Mouse (Mus musculus) C3H10T1/2 (cell line): ENCODE measurements around the gene Utp18. TPM values are rescaled to one million over a fixed set of nuclear protein-coding genes. Genes with fewer than 3 reads are reported as not detected.

ENCODE experiments used
- polyA plus RNA-seq, 2 experiments: library from polyadenylated mRNA; unstranded; fragments of >200 nt; fragmentation: generic; extraction: Trizol; gene quantifications; one replicate each; pipeline ENCODE4 v1.2.1; 2012; ENCODE audit warnings: missing spikeins in 2 of 2

Utp18 gene
- polyA plus RNA-seq, result 1 to 10 TPM; 1.8 to 8.1 TPM

GRCm38 (mm10) chr11:93885572-93886410 is at the start of gene Utp18, which contains the start of gene Mbtd1:
Utp18 (minus strand) TSS chr11:93885766.
Mbtd1 (plus strand) TSS chr11:93885852.

Other genes with a start within 250 kb of the Utp18 start
- 1 to 10 TPM in 1 of 2 experiments, under 1 TPM in 1; 0.56 to 3.9 TPM for gene Mbtd1, start 86 bp upstream of the Utp18 start, polyA plus RNA-seq
- gene Nme2, start 70.5 kb upstream of the Utp18 start, polyA plus RNA-seq, result 1,000 to 10,000 TPM; 1,374 to 2,533 TPM
- 100 to 1,000 TPM; 308 to 475 TPM for gene Gm20390, start 82.5 kb upstream of the Utp18 start, polyA plus RNA-seq
- 100 to 1,000 TPM in 1 of 2 experiments, 10 to 100 TPM in 1; 89.2 to 121 TPM for gene Nme1, start 82.8 kb upstream of the Utp18 start, polyA plus RNA-seq
- gene Spag9, start 110.3 kb upstream of the Utp18 start, polyA plus RNA-seq, result 10 to 100 TPM in 1 of 2 experiments, under 1 TPM in 1; 0.98 to 16.6 TPM